Mouse (Mus musculus): Measurements from ENCODE around the gene Lama1. TPM values are rescaled to one million over a fixed set of nuclear protein-coding genes. Genes with fewer than 3 reads are reported as not detected.

Lama1 gene
- total RNA-seq, 2 experiments from 2014 or later, result 0.17 to 0.20 TPM

GRCm38 (mm10) chr17:67698301-67698700, 1.2 kb downstream of the Lama1 start:
- TF ChIP-seq CTCF (IDR thresholded peaks at IDR 0.05), result no peak

GRCm38 (mm10) chr17:67701761-67702160, 4.7 kb downstream of the Lama1 start:
- intact Hi-C loops (cut with DNase I), result no loop called here
- no peak overlapping the region for H3K27ac ChIP-seq
- no peak for TF ChIP-seq CTCF (IDR thresholded peaks at IDR 0.05)
- no peak overlapping the region for H3K4me3 ChIP-seq
- DNase-seq, result no peak

More at GRCm38 (mm10) chr17:67698301-67698700, 1.2 kb downstream of the Lama1 start:
- no peak for DNase-seq
- Histone ChIP-seq H3K4me3 (no peak overlapping the region), H3K27ac (no peak overlapping the region)
- intact Hi-C loops (cut with DNase I), result no loop called here

- DNase-seq, result no peak
- H3K27ac ChIP-seq, result no peak overlapping the region
- TF ChIP-seq CTCF (IDR thresholded peaks at IDR 0.05), result no peak
- intact Hi-C loops (cut with DNase I), result no loop called here
- H3K4me3 ChIP-seq, result no peak overlapping the region
These were observed 5.9 kb downstream of the Lama1 start for GRCm38 (mm10) chr17:67702941-67703340.

GRCm38 (mm10) chr17:67705035-67705769, 8.1 kb downstream of the Lama1 start:
- intact Hi-C loops (cut with DNase I), result no loop called here
- DNase-seq, result no peak
- no peak overlapping the region for H3K27ac ChIP-seq
- H3K4me3 ChIP-seq, result no peak overlapping the region
- no peak for TF ChIP-seq CTCF (IDR thresholded peaks at IDR 0.05)

- intact Hi-C loops (cut with DNase I), result no loop called here
- Histone ChIP-seq H3K27ac (no peak overlapping the region), H3K4me3 (no peak overlapping the region)
- TF ChIP-seq CTCF (IDR thresholded peaks at IDR 0.05), result no peak
- DNase-seq, result no peak
These were observed 9.3 kb downstream of the Lama1 start for GRCm38 (mm10) chr17:67706372-67706771.

GRCm38 (mm10) chr17:67707793-67708364, 10.8 kb downstream of the Lama1 start:
- no peak overlapping the region for H3K4me3 ChIP-seq
- DNase-seq, result peak; percentile 32
- no peak for TF ChIP-seq CTCF (IDR thresholded peaks at IDR 0.05)
- no peak overlapping the region for H3K27ac ChIP-seq
- intact Hi-C loops (cut with DNase I), result no loop called here

GRCm38 (mm10) chr17:67710377-67710781, 13.3 kb downstream of the Lama1 start:
- intact Hi-C loops (cut with DNase I), result no loop called here
- Histone ChIP-seq H3K4me3 (no peak overlapping the region), H3K27ac (no peak overlapping the region)
- no peak for DNase-seq
- TF ChIP-seq CTCF (IDR thresholded peaks at IDR 0.05), result no peak

- no peak overlapping the region for H3K27ac ChIP-seq
- no peak overlapping the region for H3K4me3 ChIP-seq
- intact Hi-C loops (cut with DNase I), result no loop called here
- no peak for TF ChIP-seq CTCF (IDR thresholded peaks at IDR 0.05)
- no peak for DNase-seq
These were observed 14.3 kb downstream of the Lama1 start for GRCm38 (mm10) chr17:67711361-67711760.

- no peak overlapping the region for H3K27ac ChIP-seq
- no peak for TF ChIP-seq CTCF (IDR thresholded peaks at IDR 0.05)
- no peak for DNase-seq
- intact Hi-C loops (cut with DNase I), result no loop called here
- no peak overlapping the region for H3K4me3 ChIP-seq
These were observed 15.9 kb downstream of the Lama1 start for GRCm38 (mm10) chr17:67712929-67713328.

GRCm38 (mm10) chr17:67715466-67715865, 18.4 kb downstream of the Lama1 start:
- Histone ChIP-seq H3K4me3 (no peak overlapping the region), H3K27ac (no peak overlapping the region)
- DNase-seq, result no peak
- intact Hi-C loops (cut with DNase I), result no loop called here
- no peak for TF ChIP-seq CTCF (IDR thresholded peaks at IDR 0.05)

- no peak overlapping the region for H3K27ac ChIP-seq
- intact Hi-C loops (cut with DNase I), result no loop called here
- no peak for DNase-seq
- TF ChIP-seq CTCF (IDR thresholded peaks at IDR 0.05), result no peak
- no peak overlapping the region for H3K4me3 ChIP-seq
These were observed 25.0 kb downstream of the Lama1 start for GRCm38 (mm10) chr17:67722055-67722454.

GRCm38 (mm10) chr17:67722578-67722977, 25.5 kb downstream of the Lama1 start:
- no peak for TF ChIP-seq CTCF (IDR thresholded peaks at IDR 0.05)
- DNase-seq, result no peak
- no peak overlapping the region for H3K27ac ChIP-seq
- no peak overlapping the region for H3K4me3 ChIP-seq
- intact Hi-C loops (cut with DNase I), result no loop called here

GRCm38 (mm10) chr17:67723175-67724067, 26.4 kb downstream of the Lama1 start:
- Histone ChIP-seq H3K27ac (no peak overlapping the region), H3K4me3 (no peak overlapping the region)
- TF ChIP-seq CTCF (IDR thresholded peaks at IDR 0.05), result no peak
- DNase-seq, result no peak
- intact Hi-C loops (cut with DNase I), result no loop called here
